Mouse (Mus musculus) intestine, postnatal 0 days (tissue): ENCODE measurements around the gene Zfp770. TPM values are rescaled to one million over a fixed set of nuclear protein-coding genes. Genes with fewer than 3 reads are reported as not detected.

Source experiments
- ATAC-seq: fragments of 200-750 bp; cut with Nextera tagmentation; 2 replicates; pipeline ENCODE4 v1.8.0; 2017; ENCODE audit warnings: mild to moderate bottlenecking, moderate TSS enrichment, moderate library complexity
- H3K27ac ChIP-seq: fragments of 300-500 bp; sonication (generic); 2 replicates; pipeline ENCODE4 v1.5.1; 2014; ENCODE audit warnings: mild to moderate bottlenecking, low read depth, low read length, moderate library complexity
- H3K27me3 ChIP-seq: fragments of 300-500 bp; sonication (generic); replicated peaks from 2 replicates; pipeline ENCODE4 v1.6.1; 2014; ENCODE audit warnings: low read length, mixed read lengths; ENCODE audit not compliant: control insufficient read depth, insufficient read depth
- H3K36me3 ChIP-seq: fragments of 300-500 bp; sonication (generic); 2 replicates; pipeline ENCODE4 v1.6.1; 2014; ENCODE audit warnings: mild to moderate bottlenecking, moderate library complexity; ENCODE audit not compliant: control insufficient read depth, insufficient read depth
- H3K4me1 ChIP-seq: fragments of 300-500 bp; sonication (generic); replicated peaks from 2 replicates; pipeline ENCODE4 v1.6.1; 2014; ENCODE audit warnings: antibody characterized with exemption, low read length, mixed read lengths; ENCODE audit not compliant: control insufficient read depth, insufficient read depth
- H3K4me2 ChIP-seq: fragments of 300-500 bp; sonication (generic); replicated peaks from 2 replicates; pipeline ENCODE4 v1.6.1; 2014; ENCODE audit warnings: low read depth, mild to moderate bottlenecking, moderate library complexity
- H3K4me3 ChIP-seq: fragments of 300-500 bp; sonication (generic); 2 replicates; pipeline ENCODE4 v1.5.1; 2014; ENCODE audit warnings: low read depth, low read length
- H3K9ac ChIP-seq: fragments of 300-500 bp; sonication (generic); 2 replicates; pipeline ENCODE4 v1.6.1; 2014; ENCODE audit warnings: mild to moderate bottlenecking, low read depth, low read length
- H3K9me3 ChIP-seq: fragments of 300-500 bp; sonication (generic); 2 replicates; pipeline ENCODE4 v1.6.1; 2016; ENCODE audit warnings: mixed run types; ENCODE audit not compliant: control insufficient read depth
- CTCF ChIP-seq: sonication (generic); IDR thresholded peaks from 2 replicates; pipeline ENCODE4 v1.5.1; 2016; ENCODE audit warnings: low read depth, mild to moderate bottlenecking, control low read depth, antibody characterized with exemption, moderate library complexity
- WGBS: fragments of 180-500 bp; shearing (Covaris S2); extraction: QIAGEN DNeasy Blood & Tissue Kit; methylation state at CpG from one replicate; pipeline ENCODE4 v1.1.7; 2014; 5-methylcytosine and 5-hydroxymethylcytosine counted together
- polyA plus RNA-seq: library from polyadenylated mRNA; unstranded; fragments of >200 nt; fragmentation: Nextera tagmentation; extraction: Ambion mirVana; gene quantifications from 2 replicates; pipeline ENCODE4 v1.2.1, GENCODE M21; 2015

Zfp770 gene
- polyA plus RNA-seq: 2.2 and 2.6 TPM in 2 replicates

DNA sequence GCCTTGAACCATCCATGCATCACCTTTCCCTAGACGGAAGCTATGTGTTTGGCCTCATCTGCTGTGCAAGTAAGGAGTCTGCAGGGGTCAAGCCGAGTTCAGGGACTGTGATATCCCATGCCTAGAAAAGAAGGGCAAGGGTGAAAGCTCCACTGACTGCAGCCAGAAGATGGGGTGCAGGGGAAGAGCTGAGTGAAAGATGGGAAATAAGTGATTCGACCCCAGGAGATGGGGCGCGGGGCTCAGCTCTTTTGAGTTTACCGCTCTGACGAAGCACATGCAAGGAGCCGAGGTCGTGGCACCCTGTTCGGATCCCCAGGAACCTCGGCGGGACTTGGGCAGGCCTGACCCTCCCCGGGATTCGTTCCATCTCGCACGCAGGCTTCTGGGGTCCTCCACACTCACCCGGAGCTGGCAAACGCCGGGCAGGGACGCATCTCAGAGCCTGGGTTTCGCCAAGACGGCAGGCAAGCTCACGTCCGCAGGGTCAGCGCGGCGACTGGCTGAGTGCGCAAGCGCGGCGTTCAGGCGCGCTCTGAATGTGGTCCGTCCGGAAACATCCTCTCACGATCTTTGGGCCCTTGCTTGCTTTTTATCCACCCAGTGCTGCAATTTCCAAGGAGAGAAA is at the start of gene Zfp770:
Gene Zfp770 (minus strand): TSS at position 538 of the 628 bp plus-strand sequence.
- Histone ChIP-seq H3K9me3 (no peaks in the 10 kb centered on the region), H3K4me3 (peak within 1 kb of the TSS; percentile 76), H3K4me2 (peak within 1 kb of the TSS; percentile 83), H3K4me1 (no peaks in the 10 kb centered on the region), H3K27me3 (no peaks in the 10 kb centered on the region), H3K9ac (peak within 1 kb of the TSS; percentile 82), H3K36me3 (no peaks in the 10 kb centered on the region; the same call in 1 of the 2 replicates), H3K27ac (peak within 1 kb of the TSS; percentile 51; the same call in 1 of the 2 replicates)
- TF ChIP-seq CTCF: no peak
- ATAC-seq: peak; percentile 93
- under 1% methylated on average over 36 of the region's 36 CpGs for WGBS

DNA sequence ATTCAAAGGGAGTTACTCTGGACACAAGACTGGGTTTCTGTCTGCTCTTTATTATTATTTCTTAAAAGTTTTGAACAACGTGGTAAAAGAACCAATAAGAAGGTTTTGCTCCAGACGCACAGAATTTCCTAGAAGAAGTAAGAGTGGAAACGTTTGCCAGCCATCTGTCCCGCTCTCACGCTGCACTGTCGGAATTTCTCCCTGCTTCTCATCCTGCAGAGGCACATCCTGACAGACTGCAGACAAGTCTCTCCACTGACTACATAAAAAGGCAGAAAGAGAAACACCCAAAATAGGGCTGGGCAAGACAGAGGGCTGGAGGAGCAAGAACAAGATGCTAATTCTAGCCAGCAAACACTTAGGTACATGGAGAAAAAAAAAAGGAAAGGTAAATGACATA is 48.2 kb upstream of the Zfp770 start:
- H3K4me1 ChIP-seq: no peaks in the 10 kb centered on the region
- no peaks in the 10 kb centered on the region for H3K9me3 ChIP-seq
- no peaks in the 10 kb centered on the region for H3K27me3 ChIP-seq
- WGBS: 49% methylated on average over 6 of the region's 6 CpGs
- TF ChIP-seq CTCF: no peak
- no peak overlapping the region for H3K27ac ChIP-seq
- H3K36me3 ChIP-seq: no peaks in the 10 kb centered on the region
- H3K4me2 ChIP-seq: no peak overlapping the region
- H3K9ac ChIP-seq: no peak overlapping the region
- no peak overlapping the region for H3K4me3 ChIP-seq
- no peak for ATAC-seq

GRCm38 (mm10) chr2:114237639-114238038 is 36.4 kb upstream of the Zfp770 start:
- no peaks in the 10 kb centered on the region for H3K36me3 ChIP-seq
- WGBS: 17% methylated on average over 4 of the region's 4 CpGs
- H3K9me3 ChIP-seq: no peaks in the 10 kb centered on the region
- no peak overlapping the region for H3K9ac ChIP-seq
- no peak for ATAC-seq
- no peaks in the 10 kb centered on the region for H3K4me1 ChIP-seq
- no peaks in the 10 kb centered on the region for H3K27me3 ChIP-seq
- no peak overlapping the region for H3K4me2 ChIP-seq
- no peak for TF ChIP-seq CTCF
- H3K27ac ChIP-seq: no peak overlapping the region
- no peak overlapping the region for H3K4me3 ChIP-seq

- H3K9me3 ChIP-seq: no peaks in the 10 kb centered on the region
- WGBS: 88% methylated on average over 1 of the region's 1 CpGs
- no peak for TF ChIP-seq CTCF
- no peaks in the 10 kb centered on the region for H3K27me3 ChIP-seq
- no peak overlapping the region for H3K4me2 ChIP-seq
- ATAC-seq: no peak
- H3K4me1 ChIP-seq: no peaks in the 10 kb centered on the region
- no peaks in the 10 kb centered on the region for H3K36me3 ChIP-seq
- H3K9ac ChIP-seq: no peak overlapping the region
- H3K27ac ChIP-seq: no peak overlapping the region
- no peak overlapping the region for H3K4me3 ChIP-seq
Observed at GRCm38 (mm10) chr2:114236566-114236965, 35.3 kb upstream of the Zfp770 start.

GRCm38 (mm10) chr2:114235584-114235983 is 34.3 kb upstream of the Zfp770 start:
- Histone ChIP-seq H3K4me1 (no peaks in the 10 kb centered on the region), H3K9me3 (no peaks in the 10 kb centered on the region), H3K27ac (no peak overlapping the region), H3K9ac (no peak overlapping the region), H3K4me3 (no peak overlapping the region), H3K4me2 (no peak overlapping the region), H3K27me3 (no peaks in the 10 kb centered on the region), H3K36me3 (no peaks in the 10 kb centered on the region)
- WGBS: 81% methylated on average over 3 of the region's 3 CpGs
- ATAC-seq: no peak
- TF ChIP-seq CTCF: no peak

DNA sequence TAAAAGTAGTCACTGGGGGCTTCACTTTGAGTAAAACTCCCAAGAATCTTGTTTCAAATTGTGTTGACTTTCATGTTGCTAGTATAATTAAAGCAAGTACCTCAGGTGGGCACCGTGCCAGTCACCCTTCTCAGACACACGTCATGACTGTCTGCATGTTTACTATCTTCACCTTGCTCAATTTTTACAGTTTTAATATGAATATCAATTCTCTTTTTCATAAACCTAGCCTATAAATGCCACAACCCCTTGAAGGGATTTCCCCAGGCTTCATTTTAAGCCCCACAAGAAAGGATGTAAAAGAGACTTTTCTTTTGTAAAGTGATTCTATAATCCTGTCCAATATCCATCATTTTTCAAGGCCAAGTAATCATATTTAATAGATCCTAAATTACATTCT is 30.0 kb upstream of the Zfp770 start:
- no peak for TF ChIP-seq CTCF
- H3K36me3 ChIP-seq: no peaks in the 10 kb centered on the region
- no peaks in the 10 kb centered on the region for H3K27me3 ChIP-seq
- no peaks in the 10 kb centered on the region for H3K9me3 ChIP-seq
- no peak overlapping the region for H3K9ac ChIP-seq
- no peaks in the 10 kb centered on the region for H3K4me1 ChIP-seq
- WGBS: 68% methylated on average over 2 of the region's 2 CpGs
- H3K27ac ChIP-seq: no peak overlapping the region
- H3K4me2 ChIP-seq: no peak overlapping the region
- no peak for ATAC-seq
- no peak overlapping the region for H3K4me3 ChIP-seq

DNA sequence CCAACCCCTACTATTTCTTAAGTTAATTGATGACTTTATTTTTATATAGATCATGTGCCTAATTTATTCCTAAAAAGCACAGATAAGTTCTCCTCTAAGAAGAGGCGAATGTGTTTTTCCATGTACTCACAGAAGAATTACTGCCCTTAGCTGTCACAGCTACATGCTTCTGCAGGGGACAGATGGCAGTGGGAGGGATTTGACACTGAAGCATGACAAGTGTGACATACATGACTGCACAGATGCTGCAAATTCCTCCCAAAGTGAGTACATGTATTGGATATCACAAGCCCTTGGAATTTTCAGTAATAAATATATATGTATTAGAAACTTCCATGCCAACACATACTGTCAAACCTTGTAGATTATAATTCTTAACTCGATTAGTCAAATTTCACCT is 27.4 kb upstream of the Zfp770 start:
- Histone ChIP-seq H3K9me3 (no peaks in the 10 kb centered on the region), H3K4me3 (no peak overlapping the region), H3K36me3 (no peaks in the 10 kb centered on the region), H3K4me2 (no peak overlapping the region), H3K27me3 (no peaks in the 10 kb centered on the region), H3K4me1 (no peaks in the 10 kb centered on the region), H3K9ac (no peak overlapping the region), H3K27ac (no peak overlapping the region)
- TF ChIP-seq CTCF: no peak
- ATAC-seq: no peak
- 85% methylated on average over 2 of the region's 2 CpGs for WGBS
